Mouse (Mus musculus) brain, adult 2 months (tissue): ENCODE measurements at regions not wholly inside any gene's neighbourhood (a gene's known extent, or its start where the extent isn't known, plus 50 kb on each side); places are given as distances from the start of the nearest gene placed in this dataset.

ENCODE experiments used
- DNase-seq: peaks from one replicate; pipeline ENCODE4 v3.0.0; 2011; ENCODE audit warnings: low read depth, low spot score

GRCm38 (mm10) chr1:102811401-102811800 is 1956.9 kb upstream of the Cdh20 start:
- no peak for DNase-seq

- DNase-seq, result no peak
These were observed 1943.3 kb upstream of the Cdh20 start for GRCm38 (mm10) chr1:102825056-102825455.

- DNase-seq, result no peak
These were observed 1905.9 kb upstream of the Cdh20 start for GRCm38 (mm10) chr1:102862418-102862817.

- no peak for DNase-seq
These were observed 1889.2 kb upstream of the Cdh20 start for GRCm38 (mm10) chr1:102879109-102879508.

- peak; percentile 18 for DNase-seq
These were observed 1869.2 kb upstream of the Cdh20 start for GRCm38 (mm10) chr1:102899174-102899573.

GRCm38 (mm10) chr1:102923150-102923549 is 1845.2 kb upstream of the Cdh20 start:
- no peak for DNase-seq
